In genomic region chr5:115362819-115363714, GRCm38 (mm10) we compare ENCODE assay signal across 11 mouse cellular contexts. TPM values are rescaled to one million over a fixed set of nuclear protein-coding genes. Genes with fewer than 3 reads are reported as not detected.
DNase-seq lines count a peak whose midpoint lies in the region; ATAC-seq lines count a peak whose summit lies in the region.
"Had no signal": no experiment of that assay in that cellular context is flagged by ENCODE, and none has a peak within 500 bp of the region (broad histone marks: within the 10 kb centered on the region; RNA-seq: fewer than 3 reads in every experiment).

No protein-coding gene starts in this region.

- ATAC-seq in embryonic facial prominence, embryonic 11.5 days (replicated peaks; ENCODE audit: insufficient number of reproducible peaks, low FRiP score, low TSS enrichment, low read depth), result no peak

- peak; percentile 51 to 53 for DNase-seq in layer of hippocampus, adult 18-20 months (ENCODE audit: low spot score in 2 of 2)
- no peak for DNase-seq in layer of hippocampus, postnatal 25 days (ENCODE audit: extremely low spot score in 1 of 2, low spot score in 1 of 2)
- no peak for DNase-seq in embryonic facial prominence, embryonic 11.5 days (ENCODE audit: low spot score)
- peak; percentile 52 to 60 for DNase-seq in layer of hippocampus, adult 8-10 months (ENCODE audit: low spot score in 2 of 2)
- peak; percentile 72 to 77 for DNase-seq in right cerebral cortex, adult 2 months (ENCODE audit: low spot score in 2 of 2)
- DNase-seq in lung, postnatal 4 days, result no peak
- DNase-seq in adrenal gland, postnatal 36 days, result no peak
- DNase-seq in lung, postnatal 14 days, result no peak
- DNase-seq: gastrocnemius, postnatal 36 days; lung, postnatal 36 days had no signal

- H3K27me3 ChIP-seq in embryonic facial prominence, embryonic 11.5 days (ENCODE audit: control insufficient read depth, insufficient read depth, low read length), result no peaks in the 10 kb centered on the region
- H3K27me3 ChIP-seq: CH12.LX had no signal

- H3K4me1 ChIP-seq in embryonic facial prominence, embryonic 11.5 days (ENCODE audit: control insufficient read depth, insufficient read depth, low read length), result no peaks in the 10 kb centered on the region

- H3K4me3 ChIP-seq in embryonic facial prominence, embryonic 11.5 days (ENCODE audit: low read depth, low read length), result no peak overlapping the region

- no peak overlapping the region for H3K4me2 ChIP-seq in embryonic facial prominence, embryonic 11.5 days (ENCODE audit: low read depth, low read length)

- no peak overlapping the region for H3K27ac ChIP-seq in embryonic facial prominence, embryonic 11.5 days (replicated peaks; ENCODE audit: low read depth, low read length)

- H3K36me3 ChIP-seq in embryonic facial prominence, embryonic 11.5 days (replicated peaks; ENCODE audit: control insufficient read depth, insufficient read depth, low read depth, low read length), result no peaks in the 10 kb centered on the region

- no peaks in the 10 kb centered on the region for H3K9me3 ChIP-seq in embryonic facial prominence, embryonic 11.5 days (replicated peaks; ENCODE audit: control insufficient read depth, low read length)

- 21% methylated on average over 19 of the region's 19 CpGs for WGBS in embryonic facial prominence, embryonic 11.5 days

- H3K9ac ChIP-seq in embryonic facial prominence, embryonic 11.5 days (replicated peaks; ENCODE audit: low read length), result peak overlapping the region; percentile 25; the same call in 1 of the 2 replicates

RNA-seq across cellular contexts. Expression of gene Cox6a1, which starts 14.3 kb away (rescaled TPM):
- 100 to 1,000 TPM; 742 to 760 TPM for total RNA-seq in layer of hippocampus, adult 18-20 months (2021)
- total RNA-seq in layer of hippocampus, postnatal 25 days (2021), result 100 to 1,000 TPM; 814 to 862 TPM
- 569 and 629 TPM in 2 replicates for polyA plus RNA-seq in embryonic facial prominence, embryonic 11.5 days (2014; fragmentation: Nextera tagmentation; extraction: Ambion mirVana)
- 100 to 1,000 TPM; 621 to 774 (median 709) TPM for total RNA-seq in layer of hippocampus, adult 8-10 months (2022)
- total RNA-seq in adrenal gland, postnatal 36 days (2021), result 1,000 to 10,000 TPM; 1,319 to 1,418 TPM

RNA-seq across cellular contexts. Expression of gene Triap1, which starts 22.0 kb away (rescaled TPM):
- 10 to 100 TPM; 22.7 to 26.4 TPM for total RNA-seq in layer of hippocampus, adult 18-20 months (2021)
- total RNA-seq in layer of hippocampus, postnatal 25 days (2021), result 10 to 100 TPM; 22.9 to 28.6 TPM
- polyA plus RNA-seq in embryonic facial prominence, embryonic 11.5 days (2014; fragmentation: Nextera tagmentation; extraction: Ambion mirVana), result 66.7 and 68.9 TPM in 2 replicates
- 10 to 100 TPM; 21.1 to 24.6 (median 22.9) TPM for total RNA-seq in layer of hippocampus, adult 8-10 months (2022)
- 10 to 100 TPM; 32.4 to 47.5 TPM for total RNA-seq in adrenal gland, postnatal 36 days (2021)

RNA-seq across cellular contexts. Expression of gene Gatc, which starts 22.1 kb away (rescaled TPM):
- total RNA-seq in layer of hippocampus, adult 18-20 months (2021), result 10 to 100 TPM; 17.9 to 21.8 TPM
- 10 to 100 TPM; 21.5 to 24.4 TPM for total RNA-seq in layer of hippocampus, postnatal 25 days (2021)
- 37.0 and 38.8 TPM in 2 replicates for polyA plus RNA-seq in embryonic facial prominence, embryonic 11.5 days (2014; fragmentation: Nextera tagmentation; extraction: Ambion mirVana)
- 10 to 100 TPM; 19.1 to 22.9 (median 20.9) TPM for total RNA-seq in layer of hippocampus, adult 8-10 months (2022)
- total RNA-seq in adrenal gland, postnatal 36 days (2021), result 10 to 100 TPM; 17.7 to 21.7 TPM

RNA-seq across cellular contexts. Expression of gene Srsf9, which starts 36.1 kb away (rescaled TPM):
- 10 to 100 TPM; 81.2 to 88.2 TPM for total RNA-seq in layer of hippocampus, adult 18-20 months (2021)
- total RNA-seq in layer of hippocampus, postnatal 25 days (2021), result 10 to 100 TPM; 79.8 to 90.6 TPM
- 376 and 390 TPM in 2 replicates for polyA plus RNA-seq in embryonic facial prominence, embryonic 11.5 days (2014; fragmentation: Nextera tagmentation; extraction: Ambion mirVana)
- 10 to 100 TPM; 83.6 to 93.5 (median 86.2) TPM for total RNA-seq in layer of hippocampus, adult 8-10 months (2022)
- 10 to 100 TPM; 73.7 to 77.0 TPM for total RNA-seq in adrenal gland, postnatal 36 days (2021)

Comparison
In these comparisons a context has a peak if more than half of its experiments do, and no peak if none do; other contexts are left out.
1. DNase-seq: peak in layer of hippocampus, adult 18-20 months (2 of 2), layer of hippocampus, adult 8-10 months (2 of 2) and right cerebral cortex, adult 2 months (2 of 2); none in layer of hippocampus, postnatal 25 days (0 of 2), embryonic facial prominence, embryonic 11.5 days (single experiment), lung, postnatal 4 days (0 of 2), adrenal gland, postnatal 36 days (0 of 2) and lung, postnatal 14 days (single experiment).